Mouse (Mus musculus): ENCODE measurements at regions not wholly inside any gene's neighbourhood (a gene's known extent, or its start where the extent isn't known, plus 50 kb on each side); places are given as distances from the start of the nearest gene placed in this dataset.

DNA sequence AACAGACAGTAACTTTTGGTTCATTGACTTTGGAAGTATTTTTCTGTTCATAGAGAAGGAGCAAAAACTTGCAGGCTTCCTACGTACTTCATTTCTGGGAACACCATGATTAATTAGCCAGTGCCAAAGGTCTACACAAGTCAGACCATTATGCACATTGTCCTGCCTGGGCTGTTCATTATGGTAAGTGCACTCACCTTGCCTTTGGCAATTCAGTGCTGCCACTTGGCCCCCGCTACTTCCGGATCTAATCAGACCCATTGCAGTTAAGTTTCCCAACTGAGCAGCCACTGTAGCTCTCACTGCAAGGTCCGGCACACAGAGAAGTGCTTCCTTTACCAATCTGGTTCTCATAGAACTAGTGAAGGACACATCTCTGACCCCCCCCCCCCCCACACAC, 215.8 kb upstream of the Tank start:
- DNase-seq (ENCODE audit: extremely low read depth, insufficient read length, low spot score) = no peak

DNA sequence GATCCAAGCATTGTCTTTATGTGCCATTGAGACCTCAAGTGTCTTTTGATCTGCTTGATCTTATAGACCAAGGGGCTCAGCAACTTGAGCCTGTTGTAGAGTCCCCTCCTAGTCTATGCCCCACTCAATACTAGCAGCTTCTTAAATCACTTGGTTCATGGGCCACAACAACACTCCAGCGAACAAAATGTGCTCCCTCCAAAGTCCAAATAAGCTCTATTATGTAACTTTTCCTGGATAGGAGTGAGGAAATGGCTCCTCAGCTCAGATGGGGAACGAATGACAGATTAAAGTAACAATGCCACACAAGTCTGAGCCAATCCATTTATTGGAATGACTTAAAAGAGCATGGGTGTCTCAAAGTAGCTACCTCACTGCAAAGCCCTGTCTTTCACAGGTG, 217.0 kb upstream of the Tank start:
- DNase-seq (ENCODE audit: extremely low read depth, insufficient read length, low spot score) = no peak

DNA sequence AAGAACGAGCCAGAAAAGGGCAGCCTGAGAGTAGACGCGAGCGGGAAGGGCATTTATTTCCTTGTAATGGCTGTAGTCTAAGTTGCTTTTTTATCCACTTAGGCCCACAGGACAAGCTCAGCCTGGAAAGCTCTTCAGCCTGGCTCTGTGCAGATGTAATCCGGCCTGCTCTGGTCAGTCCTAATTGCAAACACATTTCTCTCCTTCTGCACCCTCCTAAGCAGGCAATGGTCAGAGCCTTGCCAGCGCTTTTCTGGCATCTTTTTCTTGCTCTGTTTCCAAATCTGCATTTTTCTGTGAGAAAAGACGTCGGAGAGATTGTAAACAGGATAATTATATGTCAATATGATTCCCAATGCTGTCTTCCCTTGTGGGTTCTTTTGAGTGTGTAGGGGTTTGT, 224.3 kb upstream of the Tank start:
- no peak for DNase-seq (ENCODE audit: extremely low read depth, insufficient read length, low spot score)

DNA sequence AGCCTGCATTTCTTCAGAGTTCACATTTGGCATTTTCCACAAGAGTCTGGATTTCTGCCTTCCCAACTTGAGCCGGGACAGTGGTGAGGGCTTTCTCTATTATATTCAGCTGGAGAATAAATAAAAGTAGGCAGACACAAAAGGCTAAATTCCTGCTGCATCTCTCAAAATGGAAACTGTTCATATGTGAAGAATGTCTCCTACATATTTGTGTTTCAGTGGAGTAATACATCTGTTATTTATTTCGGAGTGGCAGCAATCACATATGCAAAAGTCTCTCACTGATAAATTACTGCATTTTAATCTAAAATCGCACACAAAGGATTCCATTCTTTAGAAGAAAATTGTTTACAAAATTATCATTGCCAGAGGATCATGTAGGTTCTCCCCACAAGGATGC, 230.9 kb upstream of the Tank start:
- no peak for DNase-seq (ENCODE audit: extremely low read depth, insufficient read length, low spot score)

DNA sequence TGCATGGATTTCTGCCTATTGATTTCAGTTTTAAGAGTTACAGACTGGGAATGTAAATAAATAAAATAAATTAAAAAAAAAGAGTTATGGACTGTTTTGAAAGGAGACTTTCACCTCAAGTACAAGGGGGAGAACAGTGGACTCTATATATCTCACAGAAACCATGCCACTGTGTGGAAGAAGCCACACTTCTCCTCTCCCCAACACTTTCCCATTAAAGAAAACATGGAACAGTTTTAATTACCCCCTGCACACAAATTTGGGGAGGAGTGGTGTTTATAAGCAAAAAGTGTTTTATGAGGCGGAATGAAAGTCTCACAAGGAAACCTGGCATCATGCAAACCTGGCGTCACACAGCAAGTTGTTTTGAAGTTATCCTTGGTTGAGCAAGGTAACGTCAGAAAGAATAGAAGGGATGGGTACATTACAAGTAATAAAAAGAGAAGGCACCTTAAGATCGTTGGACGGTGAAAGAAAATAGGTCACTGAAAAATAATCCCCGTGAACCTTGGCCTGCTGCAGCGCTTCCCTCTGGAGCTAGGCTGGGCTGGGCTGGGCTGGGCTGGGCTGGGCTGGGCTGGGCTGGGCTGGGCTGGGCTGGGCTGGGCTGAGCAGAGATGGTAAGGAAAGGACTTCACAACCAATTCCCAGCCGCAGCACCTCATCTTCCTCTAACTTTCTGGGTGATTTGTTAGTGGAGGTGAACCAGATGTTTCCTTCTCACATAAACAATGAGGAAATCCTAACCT, 232.2 kb upstream of the Tank start:
- no peak for DNase-seq (ENCODE audit: extremely low read depth, insufficient read length, low spot score)

DNA sequence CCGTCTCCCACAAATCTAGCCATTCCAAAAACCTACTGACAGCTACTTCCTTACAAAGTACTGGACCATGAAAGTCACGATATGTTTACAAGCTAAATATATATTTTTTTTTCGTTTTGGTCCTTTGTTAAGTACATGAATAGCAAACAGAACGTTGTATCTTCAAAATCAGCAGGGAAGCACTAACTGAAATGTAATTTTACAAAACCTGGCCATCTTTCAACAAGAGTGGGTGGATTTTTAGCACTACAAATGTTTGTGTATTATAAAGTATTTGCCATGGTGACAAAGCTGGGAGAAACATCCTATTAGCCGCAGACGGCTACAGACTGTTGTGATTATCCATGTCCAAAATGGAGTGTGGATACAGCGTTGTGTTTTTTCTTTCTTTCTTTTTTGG, 233.1 kb upstream of the Tank start:
- no peak for DNase-seq (ENCODE audit: extremely low read depth, insufficient read length, low spot score)

DNA sequence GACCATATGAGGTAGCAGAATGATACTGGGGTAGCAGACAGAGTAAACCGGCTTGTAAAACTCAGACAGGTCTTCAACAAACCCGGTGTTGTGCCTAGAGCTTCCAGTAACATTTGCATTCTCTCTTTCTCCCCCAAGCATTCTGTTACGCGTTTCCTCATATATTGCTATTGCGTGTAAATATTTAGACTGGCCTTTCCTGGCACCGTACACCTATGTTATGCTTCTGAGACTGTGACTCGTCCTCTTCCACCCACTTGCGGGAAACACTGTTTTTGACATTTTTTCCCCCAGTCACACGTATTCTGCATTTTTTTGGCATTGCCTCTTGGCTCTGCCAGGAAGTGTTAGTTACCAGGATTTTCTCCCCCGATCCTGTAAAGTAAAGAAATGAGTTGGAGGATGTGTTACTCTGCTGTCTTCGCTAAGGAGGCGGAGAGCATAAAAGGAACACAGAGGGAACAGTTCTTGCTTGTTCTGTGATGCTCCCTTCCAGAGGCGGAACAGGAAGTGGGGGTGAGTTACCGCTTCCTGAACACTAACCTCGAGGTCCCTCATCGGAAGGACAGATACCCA, 233.7 kb upstream of the Tank start:
- no peak for DNase-seq (ENCODE audit: extremely low read depth, insufficient read length, low spot score)

DNA sequence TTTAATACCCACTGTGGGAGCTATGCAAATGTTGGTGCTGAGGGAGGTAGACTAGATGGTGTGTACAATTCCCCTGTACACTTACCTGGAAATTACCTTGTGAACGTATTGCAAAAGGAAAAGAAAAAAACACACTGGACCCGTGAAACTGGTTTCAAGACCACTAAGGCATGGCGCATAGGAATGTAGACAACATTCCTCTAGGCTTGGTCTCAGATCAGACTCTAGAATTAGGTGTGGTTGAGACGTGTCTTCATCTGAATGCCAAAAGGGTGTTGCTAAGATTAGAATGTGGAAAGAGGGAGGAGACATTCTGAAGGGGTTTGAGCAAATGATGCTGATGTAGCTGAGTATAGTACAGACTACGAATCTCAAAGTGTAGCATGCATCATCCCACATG, 237.1 kb upstream of the Tank start:
- no peak for DNase-seq (ENCODE audit: extremely low read depth, insufficient read length, low spot score)

DNA sequence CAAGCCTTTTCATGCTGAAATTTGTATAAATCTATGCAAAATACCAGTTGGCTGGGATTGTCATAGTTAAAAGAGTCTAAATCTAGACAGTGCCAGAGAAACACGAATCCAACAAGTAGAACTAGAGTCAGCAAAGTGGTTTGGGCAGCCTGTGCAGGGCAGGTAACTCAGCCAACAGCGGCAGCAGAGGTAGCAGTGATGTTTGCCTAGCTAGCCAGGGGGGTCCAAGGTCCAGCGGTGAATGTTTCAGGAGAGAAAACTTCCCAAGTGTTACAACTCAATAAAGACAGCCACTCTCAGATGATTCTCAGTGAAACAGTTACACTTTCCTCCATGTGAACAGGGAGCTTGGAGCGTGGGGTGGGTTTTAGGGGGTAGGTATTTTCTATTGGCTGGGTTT, 259.2 kb upstream of the Tank start:
- DNase-seq (ENCODE audit: extremely low read depth, insufficient read length, low spot score) = no peak

DNA sequence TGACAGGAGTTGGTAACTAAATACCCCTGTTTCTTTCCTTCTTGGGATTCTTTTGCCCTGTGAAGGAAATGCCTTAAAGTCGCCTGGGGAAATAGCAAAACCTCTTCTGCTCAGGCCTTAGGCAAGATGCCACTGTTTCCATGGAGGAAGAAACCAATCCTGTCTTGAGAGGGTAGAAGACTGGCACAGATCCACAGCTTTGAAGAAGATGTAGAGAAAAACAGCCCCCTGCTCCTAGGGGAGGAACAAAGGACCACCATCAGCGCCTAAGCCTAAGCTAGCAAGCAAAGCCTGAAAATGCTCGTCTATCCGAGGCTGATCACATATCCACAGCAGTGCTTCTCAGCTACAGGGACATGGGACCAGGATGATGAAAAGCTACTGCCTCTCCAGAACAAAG, 268.0 kb upstream of the Tank start:
- DNase-seq (ENCODE audit: extremely low read depth, insufficient read length, low spot score) = no peak

DNA sequence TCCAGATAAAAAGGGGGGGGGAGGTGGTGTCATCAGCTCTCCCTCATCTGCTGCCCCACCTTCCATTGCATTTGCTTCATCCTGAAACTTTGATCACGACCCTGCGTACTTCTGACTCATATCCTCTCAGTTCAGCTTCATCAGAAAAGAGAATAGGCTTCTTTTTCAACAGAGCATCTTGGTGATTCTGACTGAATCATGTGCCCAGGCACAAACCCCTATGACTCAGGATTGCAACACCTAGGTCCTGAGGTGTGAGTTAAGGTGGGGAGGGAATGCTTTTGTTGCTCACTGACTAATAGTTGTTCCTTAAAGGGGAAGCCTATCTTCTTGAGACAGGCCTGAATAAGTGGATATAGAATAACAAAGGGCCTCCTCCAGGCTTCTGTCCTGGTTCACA, 269.2 kb upstream of the Tank start:
- peak; percentile 55 for DNase-seq (ENCODE audit: extremely low read depth, insufficient read length, low spot score)

DNA sequence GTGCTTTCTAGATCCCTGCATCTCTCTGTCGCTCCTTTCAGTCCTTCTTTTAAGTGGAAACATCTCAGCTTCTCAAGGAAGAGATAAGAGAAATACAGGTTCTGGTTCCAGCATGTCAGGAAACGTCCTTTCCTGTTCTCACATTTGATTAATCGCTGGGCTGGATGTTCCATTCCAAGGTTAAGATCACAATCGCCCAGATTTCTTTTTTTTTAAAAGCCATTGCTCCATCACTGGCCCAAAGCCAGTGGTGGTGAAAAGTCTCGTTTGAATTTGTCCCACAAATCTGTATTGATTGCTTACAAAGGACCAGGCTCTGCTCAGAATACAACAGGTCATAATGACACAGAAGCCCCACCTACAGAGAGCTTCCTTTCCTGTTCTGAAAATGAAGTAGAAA, 281.2 kb upstream of the Tank start:
- no peak for DNase-seq (ENCODE audit: extremely low read depth, insufficient read length, low spot score)

DNA sequence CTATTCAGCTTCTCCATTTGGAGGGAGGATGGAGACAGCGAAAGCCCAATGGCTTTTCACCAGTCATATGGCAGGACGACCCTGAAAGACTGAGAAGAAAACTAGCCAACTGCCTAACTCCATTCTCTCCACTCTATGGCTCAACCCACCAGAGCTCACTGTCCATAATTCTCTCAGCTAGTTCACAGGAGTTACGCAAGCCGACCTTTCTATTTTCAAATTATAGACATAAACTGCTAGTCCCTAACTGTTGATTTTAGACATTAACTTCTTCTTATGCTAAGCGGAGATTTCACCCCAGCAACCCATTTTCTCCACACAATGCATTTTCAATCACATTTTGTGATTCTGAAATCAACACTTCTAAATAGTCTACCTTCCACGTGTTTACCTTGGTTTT, 281.8 kb upstream of the Tank start:
- DNase-seq (ENCODE audit: extremely low read depth, insufficient read length, low spot score) = no peak

DNA sequence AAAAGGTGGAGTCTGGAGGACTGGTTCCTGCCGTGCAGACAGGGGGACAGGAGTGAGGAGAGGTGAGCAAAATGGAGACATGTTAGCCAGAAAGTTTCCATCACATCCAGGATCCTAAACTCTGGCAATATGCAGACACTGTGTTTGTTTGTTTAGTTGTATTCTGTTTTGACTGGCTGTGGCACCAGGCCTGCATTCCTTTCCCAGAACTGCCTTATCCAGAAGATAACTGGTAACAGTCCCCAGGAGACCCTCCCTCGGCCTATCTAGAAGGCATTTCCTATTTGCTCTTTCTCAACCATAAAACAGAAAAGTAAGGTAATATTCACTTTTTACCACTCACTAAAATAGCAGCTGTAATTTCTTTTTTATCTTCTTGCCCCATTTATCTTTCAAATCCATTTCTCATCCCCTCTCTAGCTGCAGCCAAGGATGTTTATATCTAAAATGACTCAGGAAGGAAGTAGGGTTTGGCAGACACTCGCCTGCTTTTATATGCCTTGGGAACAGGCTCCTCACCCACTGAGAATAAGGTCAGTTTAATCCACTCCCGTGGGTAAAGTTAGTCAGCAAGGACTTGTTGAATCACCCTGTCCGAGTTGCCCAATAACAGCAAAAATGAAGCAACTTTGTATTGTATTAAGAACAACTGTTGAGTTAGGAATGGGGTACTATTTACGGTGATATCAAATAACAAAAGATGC, 283.0 kb upstream of the Tank start:
- DNase-seq (ENCODE audit: extremely low read depth, insufficient read length, low spot score) = peak; percentile 67

DNA sequence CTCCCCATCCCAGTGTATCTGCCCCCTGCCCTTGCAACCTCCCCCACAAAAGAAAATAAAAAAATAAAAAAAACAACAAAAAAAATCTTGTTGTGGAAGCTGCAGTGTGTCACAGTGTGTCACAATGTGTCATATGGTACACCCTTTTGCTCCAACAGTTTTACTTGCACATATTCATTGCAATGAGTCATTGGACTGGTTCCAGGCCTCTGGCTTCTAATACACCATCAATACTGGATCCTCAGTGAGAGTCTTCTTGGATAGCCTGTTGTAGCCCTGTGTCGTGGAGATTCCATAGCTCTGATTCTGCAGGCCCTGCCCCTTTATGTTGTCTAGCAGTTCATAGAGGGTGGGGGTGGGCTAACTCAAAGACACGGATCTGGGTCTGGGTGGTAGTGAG, 290.1 kb upstream of the Tank start:
- DNase-seq (ENCODE audit: extremely low read depth, insufficient read length, low spot score) = peak; percentile 18

DNA sequence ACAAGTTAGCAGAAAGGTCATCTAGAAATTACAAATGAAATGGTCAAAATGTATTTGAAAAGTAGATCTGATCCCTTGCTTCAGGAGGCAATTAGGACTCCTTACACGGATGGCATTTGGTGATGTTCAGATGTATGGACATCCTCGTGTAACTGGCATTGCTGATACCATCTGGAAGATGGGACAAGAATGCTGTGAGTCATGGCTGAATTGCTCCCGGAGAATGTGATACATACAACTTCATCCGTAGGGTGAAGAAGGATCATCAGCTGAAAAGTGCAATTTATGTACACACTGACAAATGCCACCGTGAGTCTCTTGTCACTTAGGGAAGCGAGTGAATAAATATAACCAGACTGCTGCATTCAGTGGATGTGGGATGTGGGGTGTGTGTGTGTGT, 293.7 kb upstream of the Tank start:
- DNase-seq (ENCODE audit: extremely low read depth, insufficient read length, low spot score) = no peak

DNA sequence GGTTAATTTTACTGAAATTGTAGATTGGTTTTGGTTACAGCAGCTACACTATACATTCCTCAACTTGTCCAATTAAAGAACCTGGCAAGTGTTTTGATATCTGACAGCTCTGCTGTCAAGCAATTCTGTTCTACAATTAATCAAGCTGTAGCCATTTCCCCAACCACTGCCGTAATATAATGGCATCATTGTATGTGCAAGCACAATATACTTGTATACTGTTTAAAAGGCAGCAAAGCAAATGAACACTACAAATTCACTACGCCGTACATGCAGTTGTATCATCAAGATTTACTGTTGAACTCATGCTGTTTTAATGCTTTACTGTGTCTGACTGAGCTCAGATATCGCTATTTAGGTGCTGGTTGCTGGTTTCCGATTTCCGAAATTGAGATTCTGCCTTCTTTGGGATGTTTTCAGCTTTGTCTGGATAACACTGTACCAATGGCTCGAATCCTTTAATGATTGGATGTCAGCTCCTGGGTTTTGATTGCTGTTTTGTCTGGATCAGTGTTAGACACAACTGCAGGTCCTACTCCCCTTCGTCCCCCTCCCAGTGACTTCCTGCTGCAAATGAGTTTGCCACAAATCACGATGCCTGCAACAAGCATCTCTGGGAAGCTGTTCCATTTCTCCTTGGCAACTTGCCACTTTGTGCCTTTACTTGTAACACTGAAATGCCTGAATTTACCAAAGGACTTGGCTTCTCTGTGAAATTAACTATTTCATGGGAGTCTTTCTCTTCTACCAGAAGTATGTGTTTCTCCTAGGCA, 294.4 kb upstream of the Tank start:
- no peak for DNase-seq (ENCODE audit: extremely low read depth, insufficient read length, low spot score)

DNA sequence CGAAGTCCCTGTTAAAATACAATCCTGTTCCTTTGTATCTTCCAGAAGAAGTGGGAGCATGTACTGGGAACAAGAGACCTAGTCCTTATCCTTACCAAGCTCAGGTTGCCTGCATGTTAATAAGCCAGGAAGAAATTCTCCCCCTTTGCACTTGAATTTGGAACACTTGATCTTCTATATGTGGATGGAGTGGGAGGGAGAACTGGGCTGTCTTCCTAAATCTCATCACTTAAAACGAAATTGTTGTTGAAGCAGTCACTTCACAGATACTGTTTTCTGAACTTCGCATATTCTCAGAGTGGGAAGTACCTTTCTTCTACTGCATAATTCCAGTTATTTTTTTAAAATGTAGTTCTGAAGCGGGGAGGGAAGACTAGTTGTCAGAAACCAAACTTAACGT, 305.7 kb upstream of the Tank start:
- DNase-seq (ENCODE audit: extremely low read depth, insufficient read length, low spot score) = no peak

DNA sequence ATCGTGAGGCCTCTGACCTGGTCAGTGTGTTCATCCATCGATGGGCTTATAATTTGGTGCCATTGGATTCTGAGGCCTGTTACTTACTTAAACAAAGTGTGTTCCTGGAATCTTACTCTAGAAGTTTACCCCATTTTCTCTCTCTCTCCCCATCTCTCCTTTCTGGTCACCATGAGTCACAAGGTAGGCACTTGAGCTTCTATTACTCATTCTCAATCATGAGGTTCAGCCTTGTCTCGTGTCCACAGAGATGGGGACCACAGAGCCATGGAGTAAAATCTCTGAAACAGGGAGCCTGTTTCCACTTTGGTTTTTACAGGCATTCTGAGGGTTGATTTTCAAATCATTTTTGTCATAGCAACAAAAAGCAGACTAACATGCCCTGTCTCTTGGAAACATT, 304.7 kb upstream of the Rbms1 start:
- DNase-seq (ENCODE audit: extremely low read depth, insufficient read length, low spot score) = peak; percentile 48

DNA sequence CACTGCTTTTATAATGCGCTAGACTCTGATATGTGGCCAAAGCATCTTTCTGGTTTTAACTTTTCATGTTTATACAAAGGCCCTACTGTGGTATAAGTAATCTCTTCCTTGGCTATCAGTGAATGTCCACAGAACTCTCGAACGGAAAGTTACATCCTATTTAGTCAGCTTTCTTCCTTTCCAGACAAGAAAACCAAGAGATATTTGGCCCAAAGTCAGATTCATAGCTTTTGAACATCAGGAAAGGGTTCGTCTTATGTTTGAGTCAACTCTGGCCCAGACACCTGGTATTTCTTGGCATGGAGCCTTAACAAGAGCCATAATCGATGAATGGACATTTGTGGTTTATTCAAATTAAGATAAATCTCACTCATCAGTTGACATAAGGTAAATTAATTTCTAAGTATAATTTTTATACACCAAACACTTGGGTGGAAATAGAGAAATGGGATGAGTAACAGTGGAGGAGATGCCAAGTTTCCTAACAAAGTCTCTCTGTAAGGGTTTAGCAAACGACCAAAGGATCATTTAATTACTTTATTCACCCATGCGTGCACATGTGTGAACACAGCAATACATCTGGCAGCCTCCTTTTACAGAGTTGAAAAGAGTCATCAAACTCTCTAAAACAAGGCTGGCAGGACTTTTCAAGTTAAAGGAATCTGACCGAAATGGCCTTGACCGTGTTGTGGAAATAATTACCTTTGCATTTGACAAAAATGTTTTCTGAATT, 287.2 kb upstream of the Rbms1 start:
- peak; percentile 29 for DNase-seq (ENCODE audit: extremely low read depth, insufficient read length, low spot score)

DNA sequence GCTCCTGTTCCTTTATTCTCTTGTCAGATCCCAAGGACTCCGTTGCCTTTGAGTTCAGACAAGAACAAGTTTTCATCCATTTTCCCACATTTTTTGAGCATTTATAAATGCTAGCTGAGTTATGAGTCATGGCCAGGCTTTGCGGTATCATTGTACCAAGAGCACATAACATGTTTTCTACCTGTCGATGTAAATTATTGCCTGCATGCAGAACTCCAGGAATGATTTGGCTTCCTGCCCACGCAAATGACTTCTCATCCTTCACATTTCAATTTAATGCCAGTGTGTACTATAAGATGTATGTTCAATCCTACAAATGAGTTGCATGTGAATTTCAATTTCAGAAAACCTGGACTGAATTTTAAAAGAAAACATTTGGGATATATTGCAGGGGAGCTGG, 285.0 kb upstream of the Rbms1 start:
- no peak for DNase-seq (ENCODE audit: extremely low read depth, insufficient read length, low spot score)
